In the genomic region with DNA sequence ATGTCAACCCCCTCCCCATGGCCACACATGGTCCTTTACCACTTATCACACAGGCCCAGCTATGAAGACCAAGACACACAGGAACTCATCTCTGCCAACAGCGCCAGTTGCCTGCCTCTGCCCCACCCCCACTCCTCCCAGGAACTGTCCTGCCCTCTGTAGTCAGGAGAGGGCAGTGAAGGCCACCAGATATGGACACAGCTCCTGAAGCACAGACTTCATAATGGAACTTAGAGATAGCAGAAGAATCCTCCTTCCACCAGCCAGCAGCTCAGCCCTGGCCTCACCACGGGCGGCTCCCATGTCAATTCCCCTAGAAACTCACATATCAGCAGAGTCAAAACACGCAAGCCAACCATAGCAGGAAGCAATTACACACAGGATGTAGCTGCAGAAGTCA, we compare ENCODE assay signal across 10 mouse cellular contexts. TPM values are rescaled to one million over a fixed set of nuclear protein-coding genes. Genes with fewer than 3 reads are reported as not detected.
DNase-seq lines count a peak whose midpoint lies in the region; ATAC-seq and TF ChIP-seq lines count a peak whose summit lies in the region.
"Had no signal": no experiment of that assay in that cellular context is flagged by ENCODE, and none has a peak within 500 bp of the region (broad histone marks: within the 10 kb centered on the region; RNA-seq: fewer than 3 reads in every experiment).

No protein-coding gene starts in this region.

- H3K27me3 ChIP-seq in midbrain, embryonic 12.5 days = peaks cover 29% of the 10 kb centered on the region; the same call in 1 of the 2 replicates
- H3K27me3 ChIP-seq in stomach, postnatal 0 days (ENCODE audit: control insufficient read depth, insufficient read depth, low read length) = no peaks in the 10 kb centered on the region
- H3K27me3 ChIP-seq: stomach, embryonic 15.5 days had no signal

- DNase-seq in ovary, adult 18-20 months (ENCODE audit: low spot score) = peak; percentile 11
- DNase-seq in ovary, postnatal 10 days (ENCODE audit: low spot score) = no peak
- DNase-seq in cerebellum, adult 11 months = peak; percentile 25
- DNase-seq in frontal cortex, postnatal 10 days (ENCODE audit: low spot score in 2 of 2) = peak; percentile 46 to 58
- DNase-seq in kidney, postnatal 4 days = peak; percentile 66 to 69
- peak; percentile 23 for DNase-seq in stomach, postnatal 0 days (ENCODE audit: low spot score)
- DNase-seq in thymus, postnatal 36 days = no peak

- H3K4me1 ChIP-seq in midbrain, embryonic 12.5 days = peaks cover 31% of the 10 kb centered on the region
- no peaks in the 10 kb centered on the region for H3K4me1 ChIP-seq in stomach, postnatal 0 days (replicated peaks; ENCODE audit: control insufficient read depth, insufficient read depth)
- H3K4me1 ChIP-seq: stomach, embryonic 15.5 days had no signal

- H3K27ac ChIP-seq in midbrain, embryonic 12.5 days (replicated peaks) = no peak overlapping the region
- no peak overlapping the region for H3K27ac ChIP-seq in stomach, postnatal 0 days (replicated peaks)
- H3K27ac ChIP-seq: limb, embryonic 13.5 days; stomach, embryonic 15.5 days had no signal

- H3K4me3 ChIP-seq in midbrain, embryonic 12.5 days = no peak overlapping the region
- no peak overlapping the region for H3K4me3 ChIP-seq in stomach, postnatal 0 days (ENCODE audit: low read depth, low read length)
- H3K4me3 ChIP-seq: limb, embryonic 13.5 days; stomach, embryonic 15.5 days had no signal

- TF ChIP-seq CTCF in stomach, postnatal 0 days (IDR thresholded peaks at IDR 0.05; ENCODE audit: low read depth) = peak; percentile 66

- 32% methylated on average over 4 of the region's 4 CpGs for WGBS in midbrain, embryonic 12.5 days
- WGBS in stomach, postnatal 0 days = 20% methylated on average over 4 of the region's 4 CpGs

- no peak for TF ChIP-seq EP300 in stomach, postnatal 0 days (optimal IDR thresholded peaks at IDR 0.05)

- no peak overlapping the region for H3K9ac ChIP-seq in midbrain, embryonic 12.5 days (replicated peaks)
- H3K9ac ChIP-seq in stomach, postnatal 0 days (ENCODE audit: low read length) = no peak overlapping the region
- H3K9ac ChIP-seq: limb, embryonic 13.5 days; stomach, embryonic 15.5 days had no signal

- ATAC-seq in midbrain, embryonic 12.5 days (ENCODE audit: low FRiP score, low read depth) = 0 out of 2 replicates have a peak, but pooled peaks have one; percentile 34
- ATAC-seq in stomach, postnatal 0 days (ENCODE audit: low FRiP score, low TSS enrichment) = no peak

- H3K9me3 ChIP-seq in midbrain, embryonic 12.5 days = no peaks in the 10 kb centered on the region
- no peaks in the 10 kb centered on the region for H3K9me3 ChIP-seq in stomach, postnatal 0 days (ENCODE audit: control insufficient read depth, low read length)
- H3K9me3 ChIP-seq: limb, embryonic 13.5 days; stomach, embryonic 15.5 days had no signal

- no peak overlapping the region for H3K4me2 ChIP-seq in midbrain, embryonic 12.5 days (replicated peaks)
- H3K4me2 ChIP-seq in stomach, postnatal 0 days (replicated peaks; ENCODE audit: low read depth) = no peak overlapping the region
- H3K4me2 ChIP-seq: limb, embryonic 13.5 days; stomach, embryonic 15.5 days had no signal

- no peaks in the 10 kb centered on the region for H3K36me3 ChIP-seq in midbrain, embryonic 12.5 days
- no peaks in the 10 kb centered on the region for H3K36me3 ChIP-seq in stomach, postnatal 0 days (ENCODE audit: control insufficient read depth, insufficient read depth, low read length)
- H3K36me3 ChIP-seq: limb, embryonic 13.5 days; stomach, embryonic 15.5 days had no signal

RNA-seq across cellular contexts. Expression of gene Ccl1, which starts 49.9 kb away (rescaled TPM):
- not detected in 2 replicates for polyA plus RNA-seq in midbrain, embryonic 12.5 days (2016; fragmentation: Nextera tagmentation; extraction: Ambion mirVana)
- not detected in 2 replicates for polyA plus RNA-seq in stomach, postnatal 0 days (2015; fragmentation: Nextera tagmentation; extraction: Ambion mirVana)
- polyA plus RNA-seq: limb, embryonic 13.5 days; stomach, embryonic 15.5 days had no signal

Comparison
In these comparisons a context has a peak if more than half of its experiments do, and no peak if none do; other contexts are left out.
1. DNase-seq: peak in ovary, adult 18-20 months (single experiment), cerebellum, adult 11 months (single experiment), frontal cortex, postnatal 10 days (2 of 2), kidney, postnatal 4 days (2 of 2) and stomach, postnatal 0 days (single experiment); none in ovary, postnatal 10 days (single experiment) and thymus, postnatal 36 days (0 of 2).